Comparison of ENCODE assay signal across 7 mouse cellular contexts in genomic region chr7:101452669-101453068, GRCm38 (mm10). TPM values are rescaled to one million over a fixed set of nuclear protein-coding genes. Genes with fewer than 3 reads are reported as not detected.
DNase-seq lines count a peak whose midpoint lies in the region; ATAC-seq and TF ChIP-seq lines count a peak whose summit lies in the region.

No protein-coding gene starts in this region.

- no peak for DNase-seq in lung, adult 2 months
- DNase-seq in left cerebral cortex, adult 18-20 months (ENCODE audit: low spot score in 2 of 2) = no peak
- no peak for DNase-seq in layer of hippocampus, adult 8-10 months (ENCODE audit: low spot score in 2 of 2)

- no peak overlapping the region for H3K9ac ChIP-seq in lung, embryonic 15.5 days
- H3K9ac ChIP-seq in forebrain, embryonic 13.5 days = no peak overlapping the region
- no peak overlapping the region for H3K9ac ChIP-seq in intestine, embryonic 15.5 days

- H3K4me3 ChIP-seq in lung, embryonic 15.5 days = peak overlapping the region; percentile 55
- H3K4me3 ChIP-seq in lung, adult 2 months (replicated peaks; ENCODE audit: extremely low read depth, low read depth, low read length) = no peak overlapping the region
- peak overlapping the region; percentile 13; the same call in 1 of the 2 replicates for H3K4me3 ChIP-seq in forebrain, embryonic 13.5 days
- H3K4me3 ChIP-seq in intestine, embryonic 15.5 days (replicated peaks) = peak overlapping the region; percentile 58
- peak overlapping the region; percentile 36; the same call in 1 of the 2 replicates for H3K4me3 ChIP-seq in olfactory bulb, adult 2 months (ENCODE audit: insufficient read depth, low read depth, low read length)

- TF ChIP-seq CTCF in lung, adult 2 months (IDR thresholded peaks at IDR 0.05; ENCODE audit: insufficient read depth, low read length) = no peak
- TF ChIP-seq CTCF in olfactory bulb, adult 2 months (IDR thresholded peaks at IDR 0.05; ENCODE audit: insufficient read depth, low read depth, low read length) = no peak

- H3K36me3 ChIP-seq in lung, embryonic 15.5 days = no peaks in the 10 kb centered on the region
- no peaks in the 10 kb centered on the region for H3K36me3 ChIP-seq in forebrain, embryonic 13.5 days (ENCODE audit: poor library complexity, severe bottlenecking)
- no peaks in the 10 kb centered on the region for H3K36me3 ChIP-seq in intestine, embryonic 15.5 days

- peak overlapping the region; percentile 99 for H3K4me2 ChIP-seq in lung, embryonic 15.5 days
- peak overlapping the region; percentile 96 for H3K4me2 ChIP-seq in forebrain, embryonic 13.5 days
- peak overlapping the region; percentile 99 for H3K4me2 ChIP-seq in intestine, embryonic 15.5 days (replicated peaks)

- no peak for ATAC-seq in lung, embryonic 15.5 days (ENCODE audit: borderline replicate concordance, extremely low read depth, low FRiP score, low TSS enrichment)
- no peak for ATAC-seq in forebrain, embryonic 13.5 days
- no peak for ATAC-seq in intestine, embryonic 15.5 days

- no peak for TF ChIP-seq POLR2A in lung, adult 2 months (IDR thresholded peaks at IDR 0.05; ENCODE audit: borderline replicate concordance, extremely low read depth, low read depth, low read length)
- no peak for TF ChIP-seq POLR2A in olfactory bulb, adult 2 months (IDR thresholded peaks at IDR 0.05; ENCODE audit: insufficient read depth, low read depth, low read length)

- no peak overlapping the region for H3K27ac ChIP-seq in lung, embryonic 15.5 days
- no peak overlapping the region for H3K27ac ChIP-seq in forebrain, embryonic 13.5 days
- H3K27ac ChIP-seq in intestine, embryonic 15.5 days = no peak overlapping the region
- peak overlapping the region; percentile 68 for H3K27ac ChIP-seq in olfactory bulb, adult 2 months (ENCODE audit: insufficient read depth, low read depth, low read length)

- H3K9me3 ChIP-seq in lung, embryonic 15.5 days = no peaks in the 10 kb centered on the region
- H3K9me3 ChIP-seq in forebrain, embryonic 13.5 days (replicated peaks) = no peaks in the 10 kb centered on the region
- no peaks in the 10 kb centered on the region for H3K9me3 ChIP-seq in intestine, embryonic 15.5 days

- WGBS in lung, embryonic 15.5 days = 80% methylated on average over 3 of the region's 3 CpGs
- WGBS in lung, adult 2 months = 81% methylated on average over 3 of the region's 3 CpGs
- WGBS in forebrain, embryonic 13.5 days = 85% methylated on average over 3 of the region's 3 CpGs
- WGBS in intestine, embryonic 15.5 days = 81% methylated on average over 3 of the region's 3 CpGs
- 49% methylated on average over 3 of the region's 3 CpGs for WGBS in olfactory bulb, adult 2 months

- peaks cover 23% of the 10 kb centered on the region for H3K4me1 ChIP-seq in lung, embryonic 15.5 days
- no peaks in the 10 kb centered on the region for H3K4me1 ChIP-seq in lung, adult 2 months (ENCODE audit: control insufficient read depth, insufficient read depth, low read length)
- peaks cover 16% of the 10 kb centered on the region for H3K4me1 ChIP-seq in forebrain, embryonic 13.5 days
- H3K4me1 ChIP-seq in intestine, embryonic 15.5 days (replicated peaks) = 0 out of 2 replicates have a peak, but pooled peaks cover 5% of the 10 kb centered on the region
- peaks cover 43% of the 10 kb centered on the region for H3K4me1 ChIP-seq in olfactory bulb, adult 2 months (ENCODE audit: control insufficient read depth, insufficient read depth, low read length)

- H3K27me3 ChIP-seq in lung, embryonic 15.5 days = peaks cover 31% of the 10 kb centered on the region
- peaks cover 34% of the 10 kb centered on the region for H3K27me3 ChIP-seq in forebrain, embryonic 13.5 days
- H3K27me3 ChIP-seq in intestine, embryonic 15.5 days (replicated peaks) = peaks cover 24% of the 10 kb centered on the region

RNA-seq across cellular contexts. Expression of gene Pde2a, which starts 31.2 kb away (rescaled TPM):
- 16.9 and 26.7 TPM in 2 replicates for polyA plus RNA-seq in lung, embryonic 15.5 days (2015; fragmentation: Nextera tagmentation; extraction: Ambion mirVana)
- polyA plus RNA-seq in lung, adult 2 months (2012; rRNA removed) = 8.7 and 9.3 TPM in 2 replicates
- polyA plus RNA-seq in forebrain, embryonic 13.5 days (2015; fragmentation: Nextera tagmentation; extraction: Ambion mirVana) = 26.2 and 32.2 TPM in 2 replicates
- polyA plus RNA-seq in intestine, embryonic 15.5 days (2015; fragmentation: Nextera tagmentation; extraction: Ambion mirVana) = 15.4 and 16.6 TPM in 2 replicates
- not detected in 2 replicates for polyA plus RNA-seq in olfactory bulb, adult 2 months (2012; ENCODE audit: insufficient read depth, insufficient read length, low replicate concordance, missing spikeins)
- total RNA-seq in left cerebral cortex, adult 18-20 months (2021) = 100 to 1,000 TPM; 347 to 370 TPM
- 100 to 1,000 TPM; 320 to 356 (median 336) TPM for total RNA-seq in layer of hippocampus, adult 8-10 months (2022)

RNA-seq across cellular contexts. Expression of gene Gm45837, which starts 42.0 kb away (rescaled TPM):
- 10.3 TPM in 1 of 2 replicates, not detected in the other for polyA plus RNA-seq in lung, embryonic 15.5 days (2015; fragmentation: Nextera tagmentation; extraction: Ambion mirVana)
- 0.68 and 1.7 TPM in 2 replicates for polyA plus RNA-seq in lung, adult 2 months (2012; rRNA removed)
- not detected in 2 replicates for polyA plus RNA-seq in forebrain, embryonic 13.5 days (2015; fragmentation: Nextera tagmentation; extraction: Ambion mirVana)
- 3.5 and 5.7 TPM in 2 replicates for polyA plus RNA-seq in intestine, embryonic 15.5 days (2015; fragmentation: Nextera tagmentation; extraction: Ambion mirVana)
- polyA plus RNA-seq in olfactory bulb, adult 2 months (2012; ENCODE audit: insufficient read depth, insufficient read length, low replicate concordance, missing spikeins) = not detected in 2 replicates
- total RNA-seq in left cerebral cortex, adult 18-20 months (2021) = 1 to 10 TPM in 1 of 2 experiments, not detected in 1; 1.3 TPM
- total RNA-seq in layer of hippocampus, adult 8-10 months (2022) = 1 to 10 TPM in 1 of 4 experiments, not detected in 3; 1.8 TPM
